Comparison of ENCODE assay signal across 8 mouse cellular contexts in genomic region chr14:21846827-21847380, GRCm38 (mm10). TPM values are rescaled to one million over a fixed set of nuclear protein-coding genes. Genes with fewer than 3 reads are reported as not detected.
DNase-seq lines count a peak whose midpoint lies in the region; ATAC-seq and TF ChIP-seq lines count a peak whose summit lies in the region.

No protein-coding gene starts in this region.

- H3K27me3 ChIP-seq in forebrain, embryonic 15.5 days = no peaks in the 10 kb centered on the region
- H3K27me3 ChIP-seq in liver, embryonic 14.5 days (ENCODE audit: control insufficient read depth, insufficient read depth, low read length) = no peaks in the 10 kb centered on the region

- 21% methylated on average over 10 of the region's 10 CpGs for WGBS in forebrain, embryonic 15.5 days
- 10% methylated on average over 10 of the region's 10 CpGs for WGBS in liver, embryonic 14.5 days (ENCODE audit: insufficient replicate concordance)

- no peak for DNase-seq in gastrocnemius, adult 2 months
- no peak for DNase-seq in gastrocnemius, postnatal 4 days (ENCODE audit: low spot score in 2 of 2)
- DNase-seq in A20 (ENCODE audit: low read depth, low spot score) = peak; percentile 24
- DNase-seq in liver, embryonic 14.5 days (ENCODE audit: low read depth in 3 of 3, low spot score in 3 of 3) = no peak
- no peak for DNase-seq in adrenal gland, postnatal 36 days
- DNase-seq in gastrocnemius, postnatal 14 days = no peak

- intact Hi-C loops in gastrocnemius, adult 2 months (cut with DNase I) = loop anchor here (5.0 kb wide), 1 partner anchor 95 kb away; the partner anchor contains the start of genes Dusp13 and Samd8
- intact Hi-C loops in gastrocnemius, postnatal 14 days (cut with DNase I; ENCODE audit: low total_unique reads) = loop anchor here (5.0 to 10.0 kb wide), 2 partner anchors 35 to 732 kb away; no protein-coding TSS in a partner anchor

- H3K9me3 ChIP-seq in forebrain, embryonic 15.5 days = no peaks in the 10 kb centered on the region
- no peaks in the 10 kb centered on the region for H3K9me3 ChIP-seq in liver, embryonic 14.5 days (ENCODE audit: control insufficient read depth, low read length)

- no peak overlapping the region for H3K27ac ChIP-seq in gastrocnemius, adult 2 months
- peak overlapping the region; percentile 70; the same call in 1 of the 2 replicates for H3K27ac ChIP-seq in forebrain, embryonic 15.5 days (replicated peaks)
- no peak overlapping the region for H3K27ac ChIP-seq in liver, embryonic 14.5 days

- ATAC-seq in forebrain, embryonic 15.5 days (replicated peaks) = no peak
- no peak for ATAC-seq in liver, embryonic 14.5 days (ENCODE audit: insufficient read depth)
- no peak for ATAC-seq in inflammation-experienced regulatory T-cells, adult 6 months

- peak overlapping the region; percentile 88 for H3K4me3 ChIP-seq in gastrocnemius, adult 2 months
- peak overlapping the region; percentile 65 for H3K4me3 ChIP-seq in forebrain, embryonic 15.5 days
- H3K4me3 ChIP-seq in liver, embryonic 14.5 days (ENCODE audit: insufficient read depth in 1 of 2, low read depth in 2 of 2, low read length in 2 of 2) = peak overlapping the region; percentile 6 to 61; a peak in 3 of 4 replicates

- peak overlapping the region; percentile 100 for H3K4me2 ChIP-seq in forebrain, embryonic 15.5 days (replicated peaks)
- H3K4me2 ChIP-seq in liver, embryonic 14.5 days (ENCODE audit: low read depth) = peak overlapping the region; percentile 99

- TF ChIP-seq EP300 in liver, embryonic 14.5 days (IDR thresholded peaks at IDR 0.05; ENCODE audit: low read depth) = no peak

- H3K36me3 ChIP-seq in forebrain, embryonic 15.5 days = peaks cover 45% of the 10 kb centered on the region
- peaks cover 42% of the 10 kb centered on the region for H3K36me3 ChIP-seq in liver, embryonic 14.5 days (replicated peaks; ENCODE audit: control insufficient read depth, insufficient read depth, low read depth)

- 0 out of 2 replicates have a peak overlapping the region, but pooled peaks have one; percentile 70 for H3K9ac ChIP-seq in forebrain, embryonic 15.5 days (replicated peaks)
- H3K9ac ChIP-seq in liver, embryonic 14.5 days (replicated peaks) = peak overlapping the region; percentile 76

- no peak for TF ChIP-seq CTCF in gastrocnemius, adult 2 months (IDR thresholded peaks at IDR 0.05)
- no peak for TF ChIP-seq CTCF in liver, embryonic 14.5 days (IDR thresholded peaks at IDR 0.05; ENCODE audit: low read depth)

- H3K4me1 ChIP-seq in forebrain, embryonic 15.5 days = peaks cover 21% of the 10 kb centered on the region
- peaks cover 37 to 39% of the 10 kb centered on the region in 2 experiments for H3K4me1 ChIP-seq in liver, embryonic 14.5 days (replicated peaks; ENCODE audit: control insufficient read depth in 2 of 2, insufficient read depth in 2 of 2, low read length in 1 of 2)

RNA-seq across cellular contexts. Expression of gene Comtd1, which starts 1.9 kb away (rescaled TPM):
- 10 to 100 TPM in 1 of 2 experiments, 1 to 10 TPM in 1; 8.8 to 13.0 TPM for total RNA-seq in gastrocnemius, adult 2 months (2021)
- total RNA-seq in gastrocnemius, postnatal 4 days (2021) = 10 to 100 TPM; 10.3 to 13.9 TPM
- polyA plus RNA-seq in forebrain, embryonic 15.5 days (2015; fragmentation: Nextera tagmentation; extraction: Ambion mirVana) = 31.7 and 33.0 TPM in 2 replicates
- 12.0 and 14.3 TPM in 2 replicates for polyA plus RNA-seq in liver, embryonic 14.5 days (2012; rRNA removed)
- polyA plus RNA-seq in liver, embryonic 14.5 days (2014; fragmentation: Nextera tagmentation; extraction: Ambion mirVana) = 24.4 and 25.8 TPM in 2 replicates
- 10 to 100 TPM; 54.8 to 83.5 TPM for total RNA-seq in adrenal gland, postnatal 36 days (2021)
- polyA plus RNA-seq in inflammation-experienced regulatory T-cells, adult 6 months (2017; shearing (Covaris generic)) = 10 to 100 TPM; 15.0 to 21.0 (median 18.2) TPM
- total RNA-seq in gastrocnemius, postnatal 14 days (2021) = 1 to 10 TPM; 6.1 to 9.7 TPM

RNA-seq across cellular contexts. Expression of gene Vdac2, which starts 21.9 kb away (rescaled TPM):
- 100 to 1,000 TPM; 320 to 332 TPM for total RNA-seq in gastrocnemius, adult 2 months (2021)
- 100 to 1,000 TPM; 266 to 297 TPM for total RNA-seq in gastrocnemius, postnatal 4 days (2021)
- polyA plus RNA-seq in forebrain, embryonic 15.5 days (2015; fragmentation: Nextera tagmentation; extraction: Ambion mirVana) = 245 and 250 TPM in 2 replicates
- 54.2 and 80.9 TPM in 2 replicates for polyA plus RNA-seq in liver, embryonic 14.5 days (2012; rRNA removed)
- 126 and 134 TPM in 2 replicates for polyA plus RNA-seq in liver, embryonic 14.5 days (2014; fragmentation: Nextera tagmentation; extraction: Ambion mirVana)
- total RNA-seq in adrenal gland, postnatal 36 days (2021) = 100 to 1,000 TPM; 206 to 231 TPM
- polyA plus RNA-seq in inflammation-experienced regulatory T-cells, adult 6 months (2017; shearing (Covaris generic)) = 100 to 1,000 TPM; 242 to 259 (median 244) TPM
- 100 to 1,000 TPM; 298 to 320 TPM for total RNA-seq in gastrocnemius, postnatal 14 days (2021)

Comparison
In these comparisons a context has a peak if more than half of its experiments do, and no peak if none do; other contexts are left out.
1. H3K4me3 ChIP-seq: peak in every context shown above with its lines; median percentile 88 in gastrocnemius, adult 2 months; 65 in forebrain, embryonic 15.5 days; 34 in liver, embryonic 14.5 days.